Mouse (Mus musculus): Measurements from ENCODE around the gene Vav1. TPM values are rescaled to one million over a fixed set of nuclear protein-coding genes. Genes with fewer than 3 reads are reported as not detected.
A peak's percentile ranks its signal among the peaks of the same experiment; 100 is the strongest.
"Not testable (repeated sequence)": the region's sequence is repeated elsewhere in the genome, so short reads cannot be mapped to it uniquely, and the experiment has no call there.

The Vav1 gene
- polyA plus RNA-seq, 1 experiment, result not detected

- TF ChIP-seq POLR2A (IDR thresholded peaks at IDR 0.05; ENCODE audit: insufficient read length, low read depth) (no peak), TCF3 (IDR thresholded peaks at IDR 0.05; ENCODE audit: insufficient read length, low read depth) (no peak), MAX (IDR thresholded peaks at IDR 0.05; ENCODE audit: low read depth) (no peak), SRF (IDR thresholded peaks at IDR 0.05; ENCODE audit: control insufficient read depth, insufficient read length, low read depth) (no peak), REST (IDR thresholded peaks at IDR 0.05; ENCODE audit: insufficient read depth, insufficient read length) (no peak), POLR2AphosphoS2 (IDR thresholded peaks at IDR 0.05; ENCODE audit: insufficient read length, low read depth) (no peak), USF1 (IDR thresholded peaks at IDR 0.05; ENCODE audit: low read depth) (no peak), CEBPB (IDR thresholded peaks at IDR 0.05; ENCODE audit: insufficient read depth, poor library complexity, severe bottlenecking) (no peak), MYOG (IDR thresholded peaks at IDR 0.05; ENCODE audit: control insufficient read depth in 1 of 3, insufficient read depth in 1 of 3, insufficient read length in 2 of 3, low read depth in 2 of 3) (no peak), TCF12 (IDR thresholded peaks at IDR 0.05; ENCODE audit: insufficient read depth, poor library complexity, severe bottlenecking) (no peak)
- no peak overlapping the region for H3K4me3 ChIP-seq
- H3K4me2 ChIP-seq (ENCODE audit: low read depth), result no peak overlapping the region
- no peaks in the 10 kb centered on the region for H3K79me2 ChIP-seq (ENCODE audit: control insufficient read depth, insufficient read depth)
- no peak overlapping the region for H3ac ChIP-seq (ENCODE audit: control insufficient read depth, insufficient read length)
- no peaks in the 10 kb centered on the region for H3K36me3 ChIP-seq (ENCODE audit: control insufficient read depth, insufficient read depth)
- peaks cover 9% of the 10 kb centered on the region for H3K27me3 ChIP-seq (ENCODE audit: control insufficient read depth, insufficient read depth, insufficient read length)
These were observed 55.3 kb downstream of the Vav1 start for GRCm38 (mm10) chr17:57334001-57334760.

GRCm38 (mm10) chr17:57334761-57335150 lies 55.9 kb downstream of the Vav1 start:
- Histone ChIP-seq H3K79me2 (ENCODE audit: control insufficient read depth, insufficient read depth) (no peaks in the 10 kb centered on the region), H3K36me3 (ENCODE audit: control insufficient read depth, insufficient read depth) (no peaks in the 10 kb centered on the region), H3ac (ENCODE audit: control insufficient read depth, insufficient read length) (no peak overlapping the region), H3K27me3 (ENCODE audit: control insufficient read depth, insufficient read depth, insufficient read length) (peaks cover 13% of the 10 kb centered on the region), H3K4me2 (ENCODE audit: low read depth) (no peak overlapping the region), H3K4me3 (no peak overlapping the region)
- peak in 1 of 3 experiments; percentile 16 for TF ChIP-seq MYOD1 (IDR thresholded peaks at IDR 0.05; ENCODE audit: control insufficient read depth in 1 of 3, insufficient read length in 2 of 3, low read depth in 2 of 3)
- peak in 1 of 3 experiments; percentile 49 for TF ChIP-seq MYOG (IDR thresholded peaks at IDR 0.05; ENCODE audit: control insufficient read depth in 1 of 3, insufficient read depth in 1 of 3, insufficient read length in 2 of 3, low read depth in 2 of 3)
- TF ChIP-seq REST (IDR thresholded peaks at IDR 0.05; ENCODE audit: insufficient read depth, insufficient read length), result no peak

DNA sequence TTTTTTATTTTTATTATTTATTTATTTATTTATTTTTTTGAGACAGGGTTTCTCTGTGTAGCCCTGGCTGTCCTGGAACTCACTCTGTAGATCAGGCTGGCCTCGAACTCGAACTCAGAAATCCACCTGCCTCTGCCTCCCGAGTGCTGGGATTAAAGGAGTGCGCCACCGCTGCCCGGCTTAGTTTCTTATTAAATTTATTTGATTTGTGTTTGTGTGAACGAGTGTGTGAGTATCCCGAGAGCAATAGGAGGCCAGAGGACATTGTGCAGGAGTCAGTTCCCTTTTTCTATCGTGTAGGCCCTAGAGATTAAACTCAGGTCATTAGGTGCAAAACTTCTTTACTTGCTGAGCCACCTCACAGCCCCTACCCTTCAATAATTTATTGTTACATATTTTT lies 56.3 kb downstream of the Vav1 start:
- not testable (repeated sequence) for H3K4me2 ChIP-seq (ENCODE audit: low read depth); H3K4me3 ChIP-seq; H3K79me2 ChIP-seq (ENCODE audit: control insufficient read depth, insufficient read depth)

GRCm38 (mm10) chr17:57335673-57336303 lies 56.9 kb downstream of the Vav1 start:
- no peak overlapping the region for H3ac ChIP-seq (ENCODE audit: control insufficient read depth, insufficient read length)
- H3K79me2 ChIP-seq (ENCODE audit: control insufficient read depth, insufficient read depth), result no peaks in the 10 kb centered on the region
- H3K36me3 ChIP-seq (ENCODE audit: control insufficient read depth, insufficient read depth), result no peaks in the 10 kb centered on the region
- H3K4me3 ChIP-seq, result no peak overlapping the region
- TF ChIP-seq POLR2AphosphoS2 (IDR thresholded peaks at IDR 0.05; ENCODE audit: insufficient read length, low read depth), result no peak
- TF ChIP-seq USF1 (IDR thresholded peaks at IDR 0.05; ENCODE audit: low read depth), result no peak
- TF ChIP-seq REST (IDR thresholded peaks at IDR 0.05; ENCODE audit: insufficient read depth, insufficient read length), result no peak
- TF ChIP-seq TCF12 (IDR thresholded peaks at IDR 0.05; ENCODE audit: insufficient read depth, poor library complexity, severe bottlenecking), result no peak
- TF ChIP-seq MYOG (IDR thresholded peaks at IDR 0.05; ENCODE audit: control insufficient read depth in 1 of 3, insufficient read depth in 1 of 3, insufficient read length in 2 of 3, low read depth in 2 of 3), result no peak
- TF ChIP-seq CEBPB (IDR thresholded peaks at IDR 0.05; ENCODE audit: insufficient read depth, poor library complexity, severe bottlenecking), result no peak
- no peak for TF ChIP-seq E2F4 (IDR thresholded peaks at IDR 0.05; ENCODE audit: insufficient read depth)
- TF ChIP-seq POLR2A (IDR thresholded peaks at IDR 0.05; ENCODE audit: insufficient read length, low read depth), result no peak
- TF ChIP-seq MAX (IDR thresholded peaks at IDR 0.05; ENCODE audit: low read depth), result no peak
- TF ChIP-seq SRF (IDR thresholded peaks at IDR 0.05; ENCODE audit: control insufficient read depth, insufficient read length, low read depth), result no peak
- TF ChIP-seq MYOD1 (IDR thresholded peaks at IDR 0.05; ENCODE audit: control insufficient read depth in 1 of 3, insufficient read length in 2 of 3, low read depth in 2 of 3), result no peak
- no peak for TF ChIP-seq TCF3 (IDR thresholded peaks at IDR 0.05; ENCODE audit: insufficient read length, low read depth)
- H3K4me2 ChIP-seq (ENCODE audit: low read depth), result no peak overlapping the region
- H3K27me3 ChIP-seq (ENCODE audit: control insufficient read depth, insufficient read depth, insufficient read length), result peaks cover 13% of the 10 kb centered on the region

More for the DNA sequence above, 56.3 kb downstream of the Vav1 start:
- H3ac ChIP-seq (ENCODE audit: control insufficient read depth, insufficient read length); H3K36me3 ChIP-seq (ENCODE audit: control insufficient read depth, insufficient read depth): not testable (repeated sequence)
- H3K27me3 ChIP-seq (ENCODE audit: control insufficient read depth, insufficient read depth, insufficient read length), result peaks cover 13% of the 10 kb centered on the region

- Histone ChIP-seq H3K36me3 (ENCODE audit: control insufficient read depth, insufficient read depth) (no peaks in the 10 kb centered on the region), H3K4me3 (no peak overlapping the region), H3K27me3 (ENCODE audit: control insufficient read depth, insufficient read depth, insufficient read length) (peaks cover 13% of the 10 kb centered on the region), H3ac (ENCODE audit: control insufficient read depth, insufficient read length) (no peak overlapping the region), H3K79me2 (ENCODE audit: control insufficient read depth, insufficient read depth) (no peaks in the 10 kb centered on the region), H3K4me2 (ENCODE audit: low read depth) (no peak overlapping the region)
- TF ChIP-seq CEBPB (IDR thresholded peaks at IDR 0.05; ENCODE audit: insufficient read depth, poor library complexity, severe bottlenecking) (no peak), MAX (IDR thresholded peaks at IDR 0.05; ENCODE audit: low read depth) (no peak), MYOG (IDR thresholded peaks at IDR 0.05; ENCODE audit: control insufficient read depth in 1 of 3, insufficient read depth in 1 of 3, insufficient read length in 2 of 3, low read depth in 2 of 3) (no peak), E2F4 (IDR thresholded peaks at IDR 0.05; ENCODE audit: insufficient read depth) (no peak), SRF (IDR thresholded peaks at IDR 0.05; ENCODE audit: control insufficient read depth, insufficient read length, low read depth) (no peak), TCF3 (IDR thresholded peaks at IDR 0.05; ENCODE audit: insufficient read length, low read depth) (no peak), POLR2AphosphoS2 (IDR thresholded peaks at IDR 0.05; ENCODE audit: insufficient read length, low read depth) (no peak), REST (IDR thresholded peaks at IDR 0.05; ENCODE audit: insufficient read depth, insufficient read length) (no peak)
These were observed 59.1 kb downstream of the Vav1 start for GRCm38 (mm10) chr17:57337996-57338395.
